Mouse (Mus musculus): ENCODE measurements around the gene Ddx54. TPM values are rescaled to one million over a fixed set of nuclear protein-coding genes. Genes with fewer than 3 reads are reported as not detected.

Gene Ddx54
- total RNA-seq, 2 experiments from 2014 or later, result 20.1 to 22.3 TPM

DNA sequence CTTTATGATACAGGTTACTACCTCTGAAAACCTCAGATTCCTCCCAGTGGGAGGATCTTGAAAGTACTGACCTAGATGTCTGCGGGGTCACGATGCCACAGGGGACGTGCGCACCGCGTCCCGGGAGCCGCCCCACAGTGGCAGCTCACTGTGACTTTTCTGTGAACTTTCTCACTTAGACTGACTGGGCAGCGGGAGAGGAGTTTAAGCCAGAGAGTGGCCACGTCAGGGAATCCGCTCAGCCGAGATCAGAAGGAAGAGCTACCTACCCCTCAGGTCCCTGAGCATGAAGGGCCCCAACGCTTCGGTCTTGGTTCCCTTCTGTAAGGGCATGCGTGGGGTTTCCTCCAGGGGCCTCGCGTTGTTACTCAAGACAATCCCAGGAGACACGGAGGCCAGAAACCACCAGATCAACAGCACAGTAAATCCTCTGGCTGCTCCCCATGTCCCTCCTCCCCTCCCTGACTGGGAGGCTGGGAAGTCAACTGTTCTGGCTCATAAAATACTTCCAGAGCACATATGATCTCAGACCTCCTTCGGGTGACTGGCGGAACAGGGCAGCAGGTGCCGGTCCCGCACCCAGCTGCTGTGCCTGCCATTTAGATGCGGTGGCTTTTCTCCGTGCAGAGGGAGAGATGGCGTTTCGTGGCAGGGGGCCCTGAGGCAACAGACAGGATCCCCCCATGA lies 33.2 kb upstream of the Ddx54 start:
- DNase-seq, result peak; percentile 81
- intact Hi-C loops (cut with DNase I; ENCODE audit: low total_unique reads), result no loop called here

DNA sequence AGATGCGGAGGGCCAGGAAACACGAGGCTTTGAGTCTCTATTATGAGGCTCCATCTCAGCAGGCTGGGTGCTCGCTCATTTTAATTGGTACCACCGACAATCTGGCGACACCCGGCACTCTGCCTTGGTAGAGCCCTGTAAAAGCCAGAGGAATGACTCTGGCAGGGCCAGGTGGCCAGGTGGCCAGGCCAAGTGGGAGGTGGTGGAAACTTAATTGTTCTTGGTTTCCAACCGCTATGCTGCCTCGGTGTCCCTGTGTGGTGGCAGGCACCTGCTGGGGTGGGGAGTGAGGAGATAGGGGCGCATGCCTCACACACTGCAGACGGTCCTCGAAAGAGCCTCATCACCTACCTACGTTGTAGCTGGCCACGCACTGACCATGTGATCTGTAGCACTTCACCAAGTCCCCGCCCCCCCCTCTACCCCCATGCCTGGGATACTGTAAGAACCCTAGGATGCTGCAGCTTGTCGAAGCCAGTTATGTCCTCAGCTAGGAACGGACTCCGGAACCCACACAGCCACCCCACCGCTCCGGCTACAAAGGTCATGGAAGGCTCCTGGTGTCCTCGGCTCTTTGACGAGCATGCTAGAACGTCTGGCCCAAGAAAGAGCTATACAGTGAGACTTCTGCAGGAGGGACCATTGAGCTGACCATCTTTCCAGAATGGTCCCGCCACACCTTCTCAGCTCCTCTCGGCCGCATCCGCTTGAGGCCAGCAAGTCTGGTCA lies 32.5 kb upstream of the Ddx54 start:
- no peak for DNase-seq
- intact Hi-C loops (cut with DNase I; ENCODE audit: low total_unique reads), result no loop called here

DNA sequence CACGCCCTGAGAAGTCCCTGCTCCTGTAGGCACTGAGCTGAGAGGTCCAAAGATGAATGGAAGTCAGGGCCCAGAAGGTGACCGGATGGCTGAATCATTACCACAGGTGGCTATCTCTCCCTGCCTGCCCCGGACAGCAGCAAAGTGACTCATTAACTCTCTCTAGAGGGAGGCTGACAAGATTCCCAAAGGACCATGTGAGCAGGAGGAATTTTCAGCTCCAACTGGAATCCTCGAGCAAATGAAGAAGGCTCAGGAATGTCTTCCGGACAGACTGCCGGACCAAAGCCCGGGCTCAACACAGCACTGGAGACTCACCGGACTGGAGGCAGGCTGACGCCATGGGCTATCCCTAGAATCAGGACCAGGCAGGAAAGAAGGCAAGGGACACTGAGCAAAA lies 30.5 kb upstream of the Ddx54 start:
- intact Hi-C loops (cut with DNase I; ENCODE audit: low total_unique reads), result no loop called here
- DNase-seq, result no peak

DNA sequence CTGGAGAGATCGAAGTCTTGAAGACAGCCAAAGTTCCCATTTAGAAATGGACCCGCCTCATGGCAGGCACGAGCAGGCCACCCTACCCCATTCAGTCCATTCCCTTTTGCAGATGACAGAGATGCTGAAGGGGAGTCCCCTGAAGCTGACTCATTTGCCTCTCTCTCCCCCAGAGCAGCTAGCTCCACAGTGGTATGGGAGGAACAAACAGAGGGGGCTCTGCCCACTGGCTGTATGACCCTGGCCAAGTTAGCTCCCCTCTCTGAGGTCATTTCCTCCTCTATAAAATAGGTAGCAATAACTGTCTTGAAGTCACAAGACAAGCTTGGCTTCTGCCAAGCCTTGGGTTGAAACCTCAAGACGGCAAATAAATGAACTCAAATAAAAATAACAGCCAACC lies 29.0 kb upstream of the Ddx54 start:
- intact Hi-C loops (cut with DNase I; ENCODE audit: low total_unique reads), result no loop called here
- no peak for DNase-seq

DNA sequence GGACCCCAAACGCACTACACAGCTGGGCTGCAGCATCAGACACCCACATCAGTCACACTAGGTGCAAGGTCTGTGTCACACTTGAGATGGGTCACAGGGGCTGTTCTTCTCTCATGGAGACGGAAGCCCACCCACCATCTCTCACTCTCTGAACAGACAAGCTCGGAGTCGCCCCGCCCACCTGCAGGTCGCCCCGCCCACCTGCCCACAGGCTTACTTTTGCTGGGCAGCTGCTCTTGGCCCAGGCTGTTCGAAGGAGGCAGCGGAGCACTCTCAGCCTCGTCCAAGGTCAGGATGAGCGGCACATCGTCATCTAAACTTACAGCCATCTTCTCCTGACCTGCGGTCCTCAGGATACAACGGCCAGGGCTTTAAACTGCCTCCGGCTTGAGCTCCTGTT lies 27.6 kb upstream of the Ddx54 start:
- DNase-seq, result no peak
- intact Hi-C loops (cut with DNase I; ENCODE audit: low total_unique reads), result no loop called here

DNA sequence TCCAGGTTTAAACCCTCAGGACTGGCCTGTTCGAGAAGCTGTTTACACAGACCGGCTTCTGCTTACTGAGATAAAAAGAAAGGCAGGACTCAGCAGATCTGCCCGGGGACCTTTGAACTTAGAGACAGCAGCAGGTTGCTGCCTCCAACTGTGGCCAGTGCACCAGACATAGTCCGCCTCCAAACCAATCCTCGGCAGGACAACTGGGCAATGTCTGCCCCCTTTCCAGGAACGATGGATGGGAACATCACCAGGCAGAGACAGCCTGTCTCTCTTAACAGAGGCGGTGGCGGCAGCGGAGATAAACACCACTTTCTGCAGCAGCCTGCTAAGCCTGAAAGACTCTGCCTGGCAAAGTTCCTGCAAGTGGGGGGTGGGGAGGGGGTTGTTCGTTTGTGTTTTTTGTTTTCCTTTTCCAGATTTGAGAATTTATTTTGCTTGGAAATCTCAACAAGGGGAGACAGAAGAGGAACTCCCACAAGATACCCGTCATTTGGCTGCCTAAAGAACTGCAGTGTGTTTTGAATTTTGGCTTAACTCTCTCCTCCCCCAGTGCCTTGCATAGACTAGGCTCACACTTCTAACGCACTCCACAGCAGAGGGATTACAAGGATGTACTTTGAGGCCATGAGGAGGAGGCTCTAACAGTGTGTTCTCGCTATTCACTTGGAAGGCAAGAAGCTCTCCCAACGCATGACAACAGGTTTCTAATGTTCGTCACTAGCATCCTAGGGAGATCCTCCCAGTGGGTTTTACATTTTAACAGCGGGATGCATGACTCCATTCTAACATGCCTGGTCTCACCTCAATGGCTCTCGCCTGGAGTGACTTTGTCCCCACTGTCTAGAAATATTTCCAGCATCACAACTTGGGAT lies 25.6 kb upstream of the Ddx54 start:
- intact Hi-C loops (cut with DNase I; ENCODE audit: low total_unique reads), result no loop called here
- no peak for DNase-seq

DNA sequence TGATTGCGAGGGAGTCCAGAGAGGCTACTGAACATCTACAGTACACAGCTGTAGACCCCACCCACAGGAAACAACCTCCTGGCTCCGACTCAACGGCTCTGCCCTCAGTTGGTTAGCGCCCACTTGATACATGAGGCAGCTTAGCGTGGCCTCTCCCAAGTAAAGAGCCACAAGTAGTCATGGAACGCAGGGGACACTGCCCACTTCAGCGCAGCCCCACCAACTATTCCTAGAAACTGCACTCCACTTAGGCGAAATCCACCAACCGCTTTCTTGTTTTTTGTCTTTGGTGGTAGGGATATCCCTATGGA lies 25.0 kb upstream of the Ddx54 start:
- DNase-seq, result no peak
- intact Hi-C loops (cut with DNase I; ENCODE audit: low total_unique reads), result no loop called here

DNA sequence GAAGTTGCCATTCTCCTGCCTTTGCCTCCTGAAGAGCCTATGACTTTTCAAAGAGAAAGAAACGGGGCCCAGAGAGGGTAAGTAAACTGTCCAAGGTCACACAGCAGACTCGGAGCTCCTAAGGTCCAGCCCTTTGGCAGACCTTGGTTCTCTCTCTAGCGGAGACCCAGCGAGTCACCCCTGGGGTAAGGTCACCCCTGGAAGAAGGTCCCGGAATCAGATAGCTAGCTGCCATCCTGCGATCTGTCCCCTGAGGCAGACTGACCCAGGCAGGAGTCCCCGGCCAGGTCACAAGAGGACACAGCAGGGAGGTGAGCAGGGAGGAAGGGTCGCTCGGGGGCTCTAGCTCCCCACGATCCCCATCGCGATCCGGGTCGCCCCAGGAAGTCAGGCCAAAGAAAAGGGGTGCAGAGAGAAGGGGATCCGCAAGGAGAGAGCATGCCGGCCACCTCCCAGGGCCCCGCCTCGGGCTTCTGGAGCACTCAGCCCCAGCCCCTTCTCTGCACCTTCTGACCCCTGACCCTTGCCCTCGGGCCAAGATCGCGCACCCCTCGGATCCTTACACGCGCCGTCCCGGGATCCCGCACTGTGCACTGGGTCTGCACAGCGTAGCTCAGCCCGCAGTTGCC lies 24.5 kb upstream of the Ddx54 start:
- no peak for DNase-seq
- intact Hi-C loops (cut with DNase I; ENCODE audit: low total_unique reads), result no loop called here

DNA sequence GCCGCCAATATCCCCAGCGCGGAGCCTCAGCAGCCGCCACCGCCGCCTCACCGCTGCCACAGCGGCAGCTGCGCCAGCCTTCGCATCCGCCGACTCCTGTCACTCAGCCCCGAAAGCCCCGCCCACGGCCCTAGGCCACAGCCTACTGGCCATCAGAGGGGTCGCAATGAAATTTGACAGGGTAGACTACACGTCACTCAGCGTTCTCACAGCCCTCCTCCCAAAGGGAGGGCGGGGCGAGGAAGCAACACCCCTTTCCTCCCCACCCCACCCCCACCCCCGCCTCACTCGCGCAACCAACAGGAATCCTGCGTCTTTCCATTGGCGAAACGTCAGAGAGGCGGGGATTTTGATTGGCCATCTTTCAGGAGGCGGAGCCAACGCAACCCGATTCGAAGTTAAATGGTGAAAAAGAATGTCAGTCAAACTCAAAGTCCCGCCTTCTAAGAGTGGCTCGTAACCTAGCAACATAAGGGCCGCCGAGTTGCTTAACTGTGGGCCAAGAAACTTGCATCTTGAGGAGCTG lies 23.9 kb upstream of the Ddx54 start, which contains the start of the genes Tpcn1 and Iqcd:
Gene Tpcn1 (minus strand): TSS at position 105 of the 526 bp plus-strand sequence.
Gene Iqcd (plus strand): TSS at position 448 of the 526 bp plus-strand sequence.
- intact Hi-C loops (cut with DNase I; ENCODE audit: low total_unique reads), result no loop called here

DNA sequence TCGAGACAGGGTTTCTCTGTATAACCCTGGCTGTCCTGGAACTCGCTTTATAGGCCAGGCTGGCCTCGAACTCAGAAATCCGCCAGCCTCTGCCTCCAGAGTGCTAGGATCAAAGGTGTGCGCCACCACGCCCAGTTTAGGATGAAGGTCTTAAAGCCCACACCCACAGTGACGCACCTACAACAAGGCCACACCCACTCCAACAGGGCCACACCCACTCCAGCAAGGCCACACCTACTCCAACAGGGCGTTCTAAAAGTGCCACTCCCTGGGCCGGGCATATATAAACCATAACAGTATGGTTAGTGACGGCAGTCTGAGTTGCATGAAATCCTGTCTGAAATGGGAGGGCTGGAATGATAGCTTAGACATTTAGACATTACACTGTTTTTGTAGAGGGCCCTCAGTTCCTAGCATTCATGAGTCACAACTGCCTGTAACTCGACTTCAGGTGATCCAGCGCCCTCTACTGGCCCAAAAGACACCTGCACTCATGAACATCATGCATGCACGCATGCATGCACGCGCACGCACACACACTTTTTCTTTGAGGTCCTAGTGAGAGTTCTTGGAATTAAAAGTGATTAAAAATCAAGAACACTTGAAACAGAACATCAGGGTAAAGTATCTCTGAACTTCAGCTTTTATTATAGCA lies 22.1 kb upstream of the Ddx54 start:
- intact Hi-C loops (cut with DNase I; ENCODE audit: low total_unique reads), result no loop called here
- DNase-seq, result no peak

More for the DNA sequence above, 23.9 kb upstream of the Ddx54 start, which contains the start of the genes Tpcn1 and Iqcd:
- peak; percentile 100 for DNase-seq

DNA sequence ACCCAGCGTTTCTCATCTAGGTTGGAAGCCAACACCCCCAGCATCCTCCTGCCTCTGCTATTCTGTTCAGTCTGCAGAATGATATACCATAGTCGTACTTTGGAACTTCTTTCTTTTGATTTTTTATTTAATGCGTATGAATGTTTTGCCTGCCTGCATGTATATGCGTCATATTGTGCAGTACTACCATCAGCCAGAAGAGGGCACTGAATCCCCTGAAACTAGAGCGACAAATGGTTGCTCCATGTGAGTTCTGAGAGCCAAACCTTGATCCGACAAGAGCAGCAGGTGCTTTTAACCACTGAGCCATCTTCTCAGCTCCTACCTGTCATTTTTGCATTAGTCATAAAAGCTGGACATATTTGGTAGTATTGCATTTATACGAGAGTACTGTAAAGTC lies 20.4 kb upstream of the Ddx54 start:
- intact Hi-C loops (cut with DNase I; ENCODE audit: low total_unique reads), result no loop called here
- no peak for DNase-seq

DNA sequence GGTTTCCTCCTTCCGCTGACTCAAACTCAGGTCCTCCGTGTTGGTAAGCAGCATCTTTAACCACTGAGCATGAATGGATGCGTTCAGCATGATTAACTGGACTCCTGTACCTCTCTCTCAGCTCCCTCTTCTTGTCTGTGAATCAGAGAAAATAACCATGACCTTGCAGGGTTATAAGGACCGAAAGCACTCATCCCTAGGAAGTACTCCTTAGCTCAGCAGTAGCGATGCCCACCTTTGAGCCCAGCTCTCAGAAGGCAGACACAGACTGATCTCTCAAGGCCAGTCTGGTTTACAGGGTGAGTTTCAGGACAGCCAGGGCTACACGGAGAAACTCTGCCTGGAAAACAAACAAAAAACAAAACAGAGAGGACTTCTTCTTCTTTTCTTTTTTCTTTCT lies 18.1 kb upstream of the Ddx54 start:
- intact Hi-C loops (cut with DNase I; ENCODE audit: low total_unique reads), result no loop called here

DNA sequence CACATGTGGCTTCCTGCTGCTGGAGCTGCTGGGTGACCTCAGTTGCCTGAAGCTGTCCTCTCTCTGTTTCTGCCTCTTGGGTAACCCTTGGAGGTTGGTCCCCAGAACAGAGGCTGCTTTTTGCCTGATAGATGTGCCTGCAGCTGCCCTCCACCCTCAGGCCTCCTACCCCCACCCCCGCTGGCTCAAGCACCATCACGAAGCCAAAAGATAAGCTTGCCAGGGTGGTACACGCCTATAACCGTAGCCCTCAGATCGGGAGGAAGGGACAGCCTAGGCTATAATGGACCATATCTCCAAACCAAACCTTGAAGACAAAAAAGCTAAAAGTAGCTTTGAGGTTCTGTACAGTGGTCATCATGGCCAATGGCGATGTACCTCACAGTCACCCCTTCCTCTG lies 12.9 kb upstream of the Ddx54 start:
- intact Hi-C loops (cut with DNase I; ENCODE audit: low total_unique reads), result loop anchor here (5.0 kb wide), 2 partner anchors 42 to 77 kb away; no protein-coding TSS in a partner anchor

More for the DNA sequence above, 18.1 kb upstream of the Ddx54 start:
- no peak for DNase-seq

DNA sequence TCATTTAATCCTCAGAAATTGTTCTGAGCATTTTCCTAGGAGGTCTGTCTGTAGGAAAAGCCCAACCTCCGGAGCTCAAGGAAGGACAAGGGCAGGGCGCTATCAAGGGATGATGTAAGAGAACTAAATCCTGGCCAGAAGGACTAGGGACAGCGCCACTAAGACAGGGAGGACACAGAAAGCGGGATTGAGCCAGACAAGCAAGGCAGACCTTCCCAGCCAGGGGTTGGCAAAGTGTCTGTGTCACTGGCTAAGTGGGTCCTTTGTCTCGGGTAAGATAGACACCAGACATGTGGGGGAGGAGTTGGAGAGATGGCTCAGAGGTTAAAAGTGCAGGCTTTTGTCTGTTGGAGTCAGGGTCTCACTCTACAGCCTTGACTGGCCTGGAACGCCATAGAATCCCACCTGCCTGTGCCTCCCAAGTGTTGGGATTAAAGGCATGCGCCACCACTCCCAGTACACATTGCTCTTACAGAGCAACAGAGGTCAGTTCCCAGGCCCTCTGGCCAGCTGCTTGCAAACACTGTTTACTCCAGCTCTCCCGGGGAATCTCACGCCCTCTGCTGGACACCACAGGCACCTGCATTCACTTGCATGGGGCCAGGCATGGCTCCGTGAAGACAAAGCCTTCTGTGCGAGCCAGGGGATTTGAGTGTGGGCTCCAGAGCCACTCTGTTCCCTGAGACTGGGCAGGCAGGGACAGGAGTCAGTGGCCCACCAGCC lies 11.4 kb upstream of the Ddx54 start:
- intact Hi-C loops (cut with DNase I; ENCODE audit: low total_unique reads), result loop anchor here (5.0 kb wide), 2 partner anchors 44 to 79 kb away; no protein-coding TSS in a partner anchor
- DNase-seq, result no peak

More for the DNA sequence above, 12.9 kb upstream of the Ddx54 start:
- DNase-seq, result no peak

DNA sequence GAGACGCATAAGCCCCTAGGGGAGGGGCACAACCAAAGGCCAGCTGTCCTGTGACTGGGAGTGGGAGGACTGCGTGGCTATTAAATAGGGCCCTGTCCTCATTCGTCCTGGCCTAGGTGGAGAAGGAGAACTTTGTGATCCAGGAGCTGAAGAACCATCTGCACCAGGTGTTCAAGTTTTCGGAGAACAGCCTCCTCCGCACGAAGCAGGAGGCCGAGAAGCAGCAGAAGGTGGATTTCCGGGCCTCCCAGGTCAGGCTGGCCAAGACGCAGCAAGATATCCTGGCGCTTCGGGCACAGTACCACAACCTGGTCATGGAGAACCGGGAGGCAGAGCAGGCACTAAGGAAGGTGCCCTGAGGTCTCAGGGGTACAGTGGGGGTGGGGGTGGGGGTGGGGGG lies 10.3 kb upstream of the Ddx54 start:
- DNase-seq, result no peak
- intact Hi-C loops (cut with DNase I; ENCODE audit: low total_unique reads), result loop anchor here (5.0 kb wide), 2 partner anchors 45 to 80 kb away; no protein-coding TSS in a partner anchor

DNA sequence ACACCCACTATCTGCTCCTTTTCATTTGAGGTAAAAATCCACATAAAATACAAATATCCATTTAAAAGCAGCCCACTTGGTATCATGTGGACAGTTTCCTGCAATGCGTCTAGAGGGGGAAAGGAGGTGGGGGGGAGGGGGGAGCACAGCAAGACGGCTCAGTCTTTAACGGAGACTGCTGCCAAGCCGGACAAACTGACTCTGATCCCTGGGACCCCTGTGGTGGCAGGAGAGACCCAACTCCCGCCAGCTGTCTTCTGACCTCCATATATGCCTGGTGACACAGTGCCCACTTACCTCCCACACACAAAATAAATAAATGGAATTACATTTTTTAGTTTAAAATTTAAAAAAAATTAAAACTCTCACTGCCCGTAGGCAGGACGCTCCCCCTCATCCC lies 9.0 kb upstream of the Ddx54 start:
- intact Hi-C loops (cut with DNase I; ENCODE audit: low total_unique reads), result loop anchor here (5.0 kb wide), 2 partner anchors 46 to 81 kb away; no protein-coding TSS in a partner anchor
- no peak for DNase-seq

DNA sequence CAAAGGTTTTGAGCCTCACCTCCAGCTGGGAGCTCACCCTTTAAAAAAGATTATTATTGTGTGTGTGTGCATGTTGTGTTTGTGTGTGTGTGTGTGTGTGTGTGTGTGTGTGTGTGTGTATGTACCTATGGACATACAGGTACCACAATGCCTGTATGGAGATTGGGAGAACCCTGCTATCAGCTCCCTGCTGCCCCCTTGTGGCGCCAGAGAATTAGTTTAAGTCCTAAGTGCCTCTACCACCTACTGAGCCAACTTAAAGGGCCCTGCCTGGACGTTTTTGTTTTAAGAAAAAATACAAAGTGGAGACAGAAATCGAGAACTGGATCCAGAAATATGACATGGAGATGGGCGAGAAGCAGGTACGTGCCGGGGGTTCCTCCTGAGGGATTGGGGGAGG lies 7.7 kb upstream of the Ddx54 start:
- intact Hi-C loops (cut with DNase I; ENCODE audit: low total_unique reads), result loop anchor here (5.0 kb wide), 3 partner anchors 48 to 98 kb away; no protein-coding TSS in a partner anchor

DNA sequence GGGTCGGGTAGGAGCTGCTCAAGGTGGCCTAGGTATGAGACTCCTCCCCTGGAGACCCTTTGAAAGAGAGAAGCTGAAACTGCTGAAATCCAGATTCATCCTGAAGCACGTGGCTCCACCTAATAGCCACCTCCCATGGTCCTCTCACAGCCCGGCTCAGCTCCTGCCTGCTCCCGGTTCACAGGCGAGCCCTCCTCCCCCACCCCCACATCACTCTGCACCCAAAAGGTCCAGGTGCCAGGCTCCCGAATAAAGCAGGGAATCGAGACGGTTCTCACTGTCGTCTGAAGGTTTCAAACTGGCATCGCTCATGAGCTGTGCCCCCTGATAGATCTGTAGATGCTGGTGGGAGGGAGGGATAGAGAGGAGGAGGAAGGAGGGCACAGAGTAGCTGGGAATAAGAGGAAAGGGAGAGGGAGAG lies 7.3 kb upstream of the Ddx54 start:
- DNase-seq, result no peak
- intact Hi-C loops (cut with DNase I; ENCODE audit: low total_unique reads), result loop anchor here (5.0 kb wide), 1 partner anchor 98 kb away; no protein-coding TSS in a partner anchor

More for the DNA sequence above, 7.7 kb upstream of the Ddx54 start:
- peak; percentile 83 for DNase-seq
